Comparison of ENCODE assay signal across 29 mouse cellular contexts in the genomic region with DNA sequence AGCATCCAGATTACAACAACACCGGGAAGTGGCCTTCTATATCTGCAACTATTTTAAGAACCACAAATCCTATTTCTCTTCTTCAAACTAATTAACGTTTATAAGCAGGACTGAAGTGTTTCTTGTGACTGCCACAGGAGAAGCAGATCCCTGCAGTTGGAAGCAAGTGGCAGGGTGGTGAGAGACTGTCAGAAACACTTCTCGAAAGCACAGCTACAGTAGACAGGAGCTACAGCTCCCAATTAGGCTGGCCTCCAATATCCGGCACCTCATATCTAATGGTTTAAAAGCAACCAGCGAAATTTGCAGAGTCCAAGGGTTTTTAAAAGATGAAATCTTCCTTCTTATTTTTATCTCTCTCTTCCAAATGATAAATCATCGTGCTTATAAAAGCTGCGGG.
DNase-seq lines count a peak whose midpoint lies in the region; ATAC-seq and TF ChIP-seq lines count a peak whose summit lies in the region.
"Had no signal": no experiment of that assay in that cellular context is flagged by ENCODE, and none has a peak within 500 bp of the region (broad histone marks: within the 10 kb centered on the region; RNA-seq: fewer than 3 reads in every experiment).

No protein-coding gene starts in this region.

- H3K36me3 ChIP-seq in forebrain, embryonic 14.5 days (ENCODE audit: control insufficient read depth, insufficient read depth, low read length): no peaks in the 10 kb centered on the region
- H3K36me3 ChIP-seq in forebrain, embryonic 12.5 days (replicated peaks): no peaks in the 10 kb centered on the region
- no peaks in the 10 kb centered on the region for H3K36me3 ChIP-seq in heart, embryonic 16.5 days (ENCODE audit: control insufficient read depth, insufficient read depth)
- no peaks in the 10 kb centered on the region for H3K36me3 ChIP-seq in lung, embryonic 14.5 days (ENCODE audit: insufficient read depth)
- H3K36me3 ChIP-seq: embryonic facial prominence, embryonic 12.5 days; G1E; hindbrain, embryonic 13.5 days; liver, embryonic 12.5 days had no signal

- ATAC-seq in forebrain, embryonic 14.5 days: no peak; the same call in 1 of the 2 replicates
- ATAC-seq in forebrain, embryonic 12.5 days (ENCODE audit: low FRiP score): no peak
- ATAC-seq in heart, embryonic 16.5 days (replicated peaks; ENCODE audit: extremely low read depth, insufficient read depth, low FRiP score): no peak
- no peak for ATAC-seq in lung, embryonic 14.5 days (ENCODE audit: insufficient read depth)
- ATAC-seq: intestine, embryonic 16.5 days; liver, embryonic 12.5 days; Patski had no signal

- H3K4me3 ChIP-seq in forebrain, embryonic 14.5 days (ENCODE audit: low read depth, low read length): no peak overlapping the region
- no peak overlapping the region for H3K4me3 ChIP-seq in forebrain, embryonic 12.5 days (replicated peaks)
- H3K4me3 ChIP-seq in heart, embryonic 16.5 days (ENCODE audit: low read length): no peak overlapping the region
- H3K4me3 ChIP-seq in lung, embryonic 14.5 days (ENCODE audit: low read depth, low read length): no peak overlapping the region
- H3K4me3 ChIP-seq: embryonic facial prominence, embryonic 12.5 days; hindbrain, embryonic 13.5 days; liver, embryonic 12.5 days had no signal

- H3K9ac ChIP-seq in forebrain, embryonic 14.5 days (ENCODE audit: low read length): no peak overlapping the region
- no peak overlapping the region for H3K9ac ChIP-seq in forebrain, embryonic 12.5 days
- no peak overlapping the region; the same call in 1 of the 2 replicates for H3K9ac ChIP-seq in heart, embryonic 16.5 days (ENCODE audit: low read length)
- H3K9ac ChIP-seq in lung, embryonic 14.5 days: no peak overlapping the region
- H3K9ac ChIP-seq: embryonic facial prominence, embryonic 12.5 days; hindbrain, embryonic 13.5 days; liver, embryonic 12.5 days had no signal

- no peaks in the 10 kb centered on the region for H3K27me3 ChIP-seq in forebrain, embryonic 14.5 days (replicated peaks; ENCODE audit: control insufficient read depth, insufficient read depth, low read length)
- H3K27me3 ChIP-seq in forebrain, embryonic 12.5 days: peaks cover 7% of the 10 kb centered on the region; the same call in 1 of the 2 replicates
- peaks cover 10% of the 10 kb centered on the region for H3K27me3 ChIP-seq in heart, embryonic 16.5 days (ENCODE audit: control insufficient read depth, insufficient read depth, low read length)
- no peaks in the 10 kb centered on the region for H3K27me3 ChIP-seq in lung, embryonic 14.5 days (ENCODE audit: insufficient read depth, low read length)
- H3K27me3 ChIP-seq: Patski had no signal

- H3K27ac ChIP-seq in forebrain, embryonic 14.5 days (ENCODE audit: low read depth, low read length): no peak overlapping the region
- no peak overlapping the region for H3K27ac ChIP-seq in forebrain, embryonic 12.5 days
- no peak overlapping the region for H3K27ac ChIP-seq in heart, embryonic 16.5 days (ENCODE audit: low read length)
- no peak overlapping the region for H3K27ac ChIP-seq in lung, embryonic 14.5 days (ENCODE audit: low read depth)
- H3K27ac ChIP-seq: embryonic facial prominence, embryonic 12.5 days; hindbrain, embryonic 13.5 days; kidney, postnatal 0 days; liver, embryonic 12.5 days; stomach, postnatal 0 days had no signal

- DNase-seq in forebrain, embryonic 14.5 days (ENCODE audit: low spot score): peak; percentile 44
- no peak for DNase-seq in heart, adult 11 months
- DNase-seq in lung, embryonic 14.5 days: peak; percentile 36
- no peak for DNase-seq in lung, postnatal 4 days
- peak; percentile 50 for DNase-seq in brain, embryonic 18.5 days (ENCODE audit: low read depth, low spot score)
- no peak for DNase-seq in adrenal gland, postnatal 4 days (ENCODE audit: low spot score in 2 of 2)
- DNase-seq: adrenal gland, postnatal 14 days; cerebellum, adult 9-10 months; cerebellum, postnatal 36 days; heart, postnatal 14 days; kidney, adult 8-10 months; kidney, postnatal 4 days; left cerebral cortex, postnatal 4 days; lung, adult 18-20 months; lung, postnatal 10 days; midbrain, embryonic 14.5 days; right cerebral cortex, postnatal 25 days; thymus, adult 18-20 months; thymus, postnatal 25 days had no signal

- 80% methylated on average over 7 of the region's 7 CpGs for WGBS in forebrain, embryonic 14.5 days
- 86% methylated on average over 7 of the region's 7 CpGs for WGBS in forebrain, embryonic 12.5 days
- 43% methylated on average over 7 of the region's 7 CpGs for WGBS in heart, embryonic 16.5 days
- WGBS in lung, embryonic 14.5 days: 52% methylated on average over 7 of the region's 7 CpGs

- no peaks in the 10 kb centered on the region for H3K9me3 ChIP-seq in forebrain, embryonic 14.5 days (replicated peaks; ENCODE audit: control insufficient read depth, low read length)
- no peaks in the 10 kb centered on the region for H3K9me3 ChIP-seq in forebrain, embryonic 12.5 days
- H3K9me3 ChIP-seq in heart, embryonic 16.5 days (replicated peaks; ENCODE audit: control insufficient read depth, low read length): peaks cover 3% of the 10 kb centered on the region; the same call in 1 of the 2 replicates
- no peaks in the 10 kb centered on the region for H3K9me3 ChIP-seq in lung, embryonic 14.5 days (ENCODE audit: low read depth, low read length)
- H3K9me3 ChIP-seq: embryonic facial prominence, embryonic 12.5 days; G1E; hindbrain, embryonic 13.5 days; liver, embryonic 12.5 days had no signal

- H3K4me2 ChIP-seq in forebrain, embryonic 14.5 days (ENCODE audit: low read length): no peak overlapping the region
- H3K4me2 ChIP-seq in forebrain, embryonic 12.5 days: no peak overlapping the region
- peak overlapping the region; percentile 27 for H3K4me2 ChIP-seq in heart, embryonic 16.5 days (ENCODE audit: low read depth, low read length)
- no peak overlapping the region for H3K4me2 ChIP-seq in lung, embryonic 14.5 days
- H3K4me2 ChIP-seq: embryonic facial prominence, embryonic 12.5 days; hindbrain, embryonic 13.5 days; liver, embryonic 12.5 days had no signal

- no peak for TF ChIP-seq CTCF in lung, embryonic 14.5 days (IDR thresholded peaks at IDR 0.05; ENCODE audit: low read depth)

- H3K4me1 ChIP-seq in forebrain, embryonic 14.5 days (ENCODE audit: control insufficient read depth, insufficient read depth, low read length): peaks cover 10% of the 10 kb centered on the region
- peaks cover 26% of the 10 kb centered on the region for H3K4me1 ChIP-seq in forebrain, embryonic 12.5 days
- H3K4me1 ChIP-seq in heart, embryonic 16.5 days (ENCODE audit: control insufficient read depth, insufficient read depth, low read length): peaks cover 9% of the 10 kb centered on the region
- H3K4me1 ChIP-seq in lung, embryonic 14.5 days (ENCODE audit: insufficient read depth): no peaks in the 10 kb centered on the region
- H3K4me1 ChIP-seq: liver, embryonic 12.5 days had no signal

Comparison
In these comparisons a context has a peak if more than half of its experiments do, and no peak if none do; other contexts are left out.
1. DNase-seq: peak in forebrain, embryonic 14.5 days (single experiment), lung, embryonic 14.5 days (single experiment) and brain, embryonic 18.5 days (single experiment); none in heart, adult 11 months (single experiment), lung, postnatal 4 days (0 of 2) and adrenal gland, postnatal 4 days (0 of 2).